Mouse (Mus musculus): ENCODE data around the gene Rab11fip3. TPM values are rescaled to one million over a fixed set of nuclear protein-coding genes. Genes with fewer than 3 reads are reported as not detected.
A peak's percentile ranks its signal among the peaks of the same experiment; 100 is the strongest.

Gene Rab11fip3
- polyA plus RNA-seq, 1 experiment from 2014 or later, result 29.5 TPM

DNA sequence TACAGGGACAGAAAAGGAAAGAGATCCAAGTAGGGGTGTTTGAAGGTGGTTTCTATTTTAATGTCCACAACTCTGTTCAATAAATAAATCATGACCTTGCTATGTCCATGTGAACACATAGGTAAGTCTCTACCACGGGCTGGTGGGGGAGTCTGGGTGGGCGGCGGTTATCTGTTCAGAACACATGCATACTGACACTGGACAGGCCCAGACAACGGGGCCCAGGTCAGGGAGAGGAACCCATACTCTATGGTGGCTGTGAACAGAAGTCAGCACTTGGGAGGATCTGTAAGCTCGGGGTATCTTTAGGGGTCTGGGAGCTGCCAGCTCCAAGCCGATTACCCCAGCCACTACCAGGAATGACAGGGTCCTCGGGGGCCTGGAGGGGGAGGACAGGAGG lies 123.0 kb downstream of the Rab11fip3 start:
- peaks cover 15% of the 10 kb centered on the region for H3K4me1 ChIP-seq (replicated peaks)
- H3K9ac ChIP-seq, result no peak overlapping the region
- WGBS, result 72% methylated on average over 7 of the region's 7 CpGs
- no peak overlapping the region for H3K27ac ChIP-seq
- ATAC-seq (ENCODE audit: low FRiP score), result no peak
- H3K36me3 ChIP-seq, result no peaks in the 10 kb centered on the region
- no peak overlapping the region for H3K4me3 ChIP-seq
- H3K9me3 ChIP-seq, result no peaks in the 10 kb centered on the region
- H3K4me2 ChIP-seq, result no peak overlapping the region
- H3K27me3 ChIP-seq, result peaks cover 23% of the 10 kb centered on the region

DNA sequence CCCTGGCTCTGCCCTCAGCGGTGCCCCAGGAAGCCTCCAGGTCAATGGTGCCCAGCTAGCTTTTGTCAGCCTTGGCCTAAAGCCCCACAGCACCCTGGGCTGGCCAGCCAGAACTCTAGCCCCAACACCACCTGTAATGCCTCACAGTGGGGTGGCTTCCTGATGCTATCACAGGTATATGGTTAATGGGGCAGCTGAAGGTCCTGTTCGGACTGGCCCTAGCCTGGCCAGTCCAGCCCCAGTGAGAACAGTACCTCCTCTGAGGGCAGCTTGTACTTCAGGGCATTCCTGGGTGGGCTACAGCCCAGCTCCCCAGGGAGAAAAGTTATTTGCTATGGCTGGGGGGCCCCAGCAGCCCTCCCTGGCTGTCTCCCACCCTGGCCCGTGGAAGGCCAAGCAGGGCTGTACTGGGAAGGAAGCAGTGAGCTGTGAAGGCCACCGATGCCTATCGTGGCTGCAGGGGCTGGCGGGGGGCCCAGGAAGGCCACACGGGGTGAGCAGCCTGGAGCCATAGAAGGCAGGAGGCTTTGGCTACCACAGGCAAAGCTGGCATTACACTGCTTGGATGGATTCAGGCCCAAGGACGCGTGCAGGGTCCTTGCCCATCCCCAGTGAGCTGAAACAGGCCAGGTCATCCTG lies 123.7 kb downstream of the Rab11fip3 start:
- Histone ChIP-seq H3K27ac (no peak overlapping the region), H3K9ac (peak overlapping the region; percentile 51; the same call in 1 of the 2 replicates), H3K4me1 (replicated peaks) (peaks cover 18% of the 10 kb centered on the region), H3K36me3 (no peaks in the 10 kb centered on the region), H3K9me3 (no peaks in the 10 kb centered on the region), H3K4me3 (no peak overlapping the region), H3K27me3 (peaks cover 16% of the 10 kb centered on the region), H3K4me2 (no peak overlapping the region)
- WGBS, result 62% methylated on average over 9 of the region's 9 CpGs
- no peak for ATAC-seq (ENCODE audit: low FRiP score)

DNA sequence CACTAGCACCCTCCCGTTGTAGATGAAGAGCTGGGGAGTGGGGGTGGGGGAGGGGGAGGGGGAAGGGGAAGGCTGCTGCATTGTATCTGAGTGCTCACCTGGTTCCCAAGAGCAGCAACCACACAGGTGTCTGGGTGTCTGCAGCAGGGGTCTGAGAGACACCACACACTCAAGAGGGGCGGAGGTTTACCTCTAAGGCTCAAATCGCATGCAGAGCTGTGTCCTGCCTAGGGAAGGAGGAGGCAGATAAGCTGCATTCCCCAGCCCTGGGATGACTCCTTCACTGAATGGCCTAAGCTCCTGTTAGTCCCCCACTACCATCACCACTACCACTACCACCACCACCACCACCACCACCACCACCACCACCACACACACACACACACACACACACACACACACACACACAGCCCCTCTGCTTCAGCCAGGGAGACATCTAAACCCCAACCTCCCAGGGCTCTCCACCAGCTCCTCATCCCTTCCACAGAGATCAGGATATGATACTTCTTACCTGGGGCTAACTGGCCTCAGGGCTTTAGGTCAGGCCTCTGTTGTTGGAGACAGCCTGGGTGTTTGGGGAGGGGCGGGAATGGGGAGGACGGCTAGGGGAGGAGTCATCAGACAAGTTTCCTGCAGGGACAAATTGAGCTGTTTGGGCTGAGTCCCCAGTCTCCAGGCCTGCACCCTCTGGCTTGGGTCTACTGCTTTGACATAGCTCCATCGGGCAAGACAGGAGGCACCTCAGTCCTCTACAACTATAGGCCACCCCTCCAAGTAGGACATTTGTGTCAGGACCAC lies 124.8 kb downstream of the Rab11fip3 start, which contains the start of the genes Pigq and Nhlrc4:
Pigq (minus strand) TSS at position 571 of the 798 bp plus-strand sequence.
Nhlrc4 (minus strand) TSS at position 596 of the 798 bp plus-strand sequence.
- Histone ChIP-seq H3K27me3 (peaks cover 5% of the 10 kb centered on the region), H3K4me1 (replicated peaks) (peaks cover 28% of the 10 kb centered on the region), H3K36me3 (no peaks in the 10 kb centered on the region), H3K9ac (peak within 1 kb of the TSS; percentile 51; the same call in 1 of the 2 replicates), H3K4me3 (no peak within 1 kb of the TSS), H3K4me2 (no peak within 1 kb of the TSS), H3K9me3 (no peaks in the 10 kb centered on the region), H3K27ac (no peak within 1 kb of the TSS)
- WGBS, result 74% methylated on average over 5 of the region's 6 CpGs
- no peak for ATAC-seq (ENCODE audit: low FRiP score)

DNA sequence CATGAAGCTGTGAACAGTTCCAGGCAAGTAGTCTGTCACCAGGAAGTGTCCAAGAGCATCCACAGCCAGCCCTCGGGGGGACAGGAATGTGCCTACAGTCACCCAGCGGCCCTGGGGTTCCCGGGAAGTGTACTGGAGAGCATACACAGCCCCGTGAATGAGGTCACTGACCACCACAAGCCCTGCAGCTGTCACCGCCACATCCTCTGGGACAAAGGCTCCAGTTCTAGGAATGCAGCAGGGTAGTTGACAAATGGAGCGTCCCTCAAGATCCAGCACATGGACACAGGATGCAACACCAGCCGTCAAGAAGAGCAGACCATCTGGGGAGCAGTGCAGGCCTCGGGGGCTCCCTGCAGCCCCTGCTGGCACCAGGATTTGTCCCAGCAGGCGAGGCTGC lies 125.6 kb downstream of the Rab11fip3 start:
- H3K9me3 ChIP-seq, result no peaks in the 10 kb centered on the region
- peaks cover 3% of the 10 kb centered on the region; the same call in 1 of the 2 replicates for H3K27me3 ChIP-seq
- 76% methylated on average over 9 of the region's 9 CpGs for WGBS
- no peak overlapping the region for H3K27ac ChIP-seq
- H3K4me3 ChIP-seq, result no peak overlapping the region
- H3K9ac ChIP-seq, result no peak overlapping the region
- H3K4me1 ChIP-seq (replicated peaks), result peaks cover 28% of the 10 kb centered on the region
- ATAC-seq (ENCODE audit: low FRiP score), result no peak
- H3K4me2 ChIP-seq, result no peak overlapping the region
- peaks cover 4% of the 10 kb centered on the region for H3K36me3 ChIP-seq

DNA sequence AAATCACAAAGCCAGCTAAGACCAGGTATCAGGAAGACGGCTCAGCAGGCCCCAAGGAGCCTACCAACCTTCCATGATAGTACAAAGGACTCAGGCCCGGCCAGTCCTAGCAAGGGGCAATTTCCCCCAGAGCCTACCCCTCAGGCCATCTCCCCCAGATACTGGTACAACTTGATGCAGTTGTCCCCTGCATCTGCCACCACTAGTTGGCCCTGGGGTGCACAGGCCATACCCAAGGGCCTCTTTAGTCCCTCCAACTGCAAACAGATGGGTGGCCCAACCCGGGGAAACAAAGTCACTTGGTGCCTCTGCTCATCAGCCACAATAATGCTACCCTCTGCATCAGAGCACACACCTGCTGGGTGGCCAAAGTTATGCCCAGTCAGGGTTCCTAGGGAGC lies 126.1 kb downstream of the Rab11fip3 start:
- H3K36me3 ChIP-seq, result peaks cover 5% of the 10 kb centered on the region
- 86% methylated on average over 3 of the region's 3 CpGs for WGBS
- ATAC-seq (ENCODE audit: low FRiP score), result no peak

DNA sequence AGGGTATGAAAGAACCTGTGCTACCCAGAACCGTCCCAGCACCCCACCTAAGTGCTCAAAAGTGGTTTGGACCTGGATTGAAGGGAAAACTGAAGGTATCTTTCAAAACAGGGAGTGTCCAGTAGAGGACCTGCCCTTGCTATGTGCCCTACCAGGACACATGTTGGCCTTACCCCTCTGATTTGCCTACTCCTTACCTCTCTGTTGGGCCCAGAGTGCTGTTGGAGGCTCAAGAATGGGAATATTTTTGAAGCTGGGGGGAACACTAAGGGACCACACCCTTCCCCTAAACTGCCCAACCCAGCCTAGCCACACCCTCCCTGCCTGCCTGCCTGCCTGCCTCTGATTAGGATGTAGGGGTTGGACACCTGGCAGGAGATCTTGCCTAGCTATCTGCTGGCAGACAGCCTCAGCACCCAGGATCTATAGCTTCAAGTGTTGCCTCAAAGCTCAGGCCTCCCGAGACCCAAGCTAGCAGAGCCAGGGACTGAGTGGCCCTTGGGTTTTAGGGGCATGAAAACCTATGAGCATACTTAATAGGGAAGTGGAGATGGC lies 126.7 kb downstream of the Rab11fip3 start:
- H3K4me2 ChIP-seq, result no peak overlapping the region
- ATAC-seq (ENCODE audit: low FRiP score), result no peak
- no peak overlapping the region for H3K9ac ChIP-seq
- H3K36me3 ChIP-seq, result peaks cover 5% of the 10 kb centered on the region
- no peak overlapping the region for H3K4me3 ChIP-seq
- WGBS, result 83% methylated on average over 2 of the region's 2 CpGs
- H3K4me1 ChIP-seq (replicated peaks), result peaks cover 28% of the 10 kb centered on the region
- no peaks in the 10 kb centered on the region for H3K9me3 ChIP-seq
- 0 out of 2 replicates have a peak overlapping the region, but pooled peaks have one; percentile 87 for H3K27ac ChIP-seq
- H3K27me3 ChIP-seq, result peaks cover 3% of the 10 kb centered on the region; the same call in 1 of the 2 replicates

More for the DNA sequence above, 126.1 kb downstream of the Rab11fip3 start:
- H3K4me2 ChIP-seq, result no peak overlapping the region
- no peak overlapping the region for H3K9ac ChIP-seq
- peaks cover 28% of the 10 kb centered on the region for H3K4me1 ChIP-seq (replicated peaks)
- no peak overlapping the region for H3K27ac ChIP-seq
- H3K4me3 ChIP-seq, result no peak overlapping the region
- H3K9me3 ChIP-seq, result no peaks in the 10 kb centered on the region
- peaks cover 3% of the 10 kb centered on the region; the same call in 1 of the 2 replicates for H3K27me3 ChIP-seq

DNA sequence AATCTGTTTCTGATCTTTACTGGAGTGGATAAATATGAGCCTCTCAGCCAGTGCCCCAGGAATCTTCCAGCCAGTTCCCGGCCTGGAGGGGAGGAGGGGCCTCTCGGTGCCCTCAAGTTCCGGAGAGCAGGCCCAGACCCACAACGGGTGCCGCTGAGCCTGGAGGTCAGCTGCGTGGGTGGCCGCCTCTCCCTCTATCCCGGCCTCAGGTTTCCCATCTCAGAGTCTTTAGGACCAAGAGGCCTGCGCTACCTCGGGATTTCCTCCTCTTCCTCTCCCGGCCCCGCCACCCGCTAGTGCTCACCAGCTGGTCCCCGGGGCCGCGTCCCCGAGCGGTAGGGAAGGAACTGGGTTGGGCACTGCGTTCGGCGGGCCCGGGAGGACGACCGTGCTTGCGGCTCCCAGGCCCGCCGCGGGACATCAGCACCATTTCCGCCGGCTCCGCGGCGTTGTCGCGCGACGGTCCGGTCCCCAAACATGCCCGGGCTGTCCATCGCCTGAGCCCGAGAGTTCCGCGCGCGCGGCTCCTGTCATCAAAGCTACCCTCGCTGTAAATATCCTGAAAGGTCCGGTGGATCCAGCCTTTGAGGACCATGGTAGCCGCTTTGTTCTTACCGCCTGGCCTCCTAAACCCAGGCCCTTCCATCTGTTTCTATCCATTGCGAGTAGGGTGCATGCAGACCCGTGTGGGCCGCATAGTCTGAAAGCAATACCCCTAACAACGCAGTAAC lies 127.7 kb downstream of the Rab11fip3 start:
- peaks cover 28% of the 10 kb centered on the region for H3K4me1 ChIP-seq (replicated peaks)
- H3K9me3 ChIP-seq, result no peaks in the 10 kb centered on the region
- H3K9ac ChIP-seq, result peak overlapping the region; percentile 96
- H3K4me2 ChIP-seq, result peak overlapping the region; percentile 79
- peak overlapping the region; percentile 87 for H3K27ac ChIP-seq
- peaks cover 3% of the 10 kb centered on the region; the same call in 1 of the 2 replicates for H3K27me3 ChIP-seq
- ATAC-seq (ENCODE audit: low FRiP score), result peak; percentile 67
- WGBS, result 3% methylated on average over 54 of the region's 54 CpGs
- peaks cover 15% of the 10 kb centered on the region for H3K36me3 ChIP-seq
- peak overlapping the region; percentile 83 for H3K4me3 ChIP-seq

Other genes starting within 250 kb of the Rab11fip3 start
- 26.6 and 30.7 TPM in 2 replicates for gene Wdr24, start 245.9 kb downstream of the Rab11fip3 start, polyA plus RNA-seq (2015; fragmentation: Nextera tagmentation; extraction: Ambion mirVana)
- gene Jmjd8, start 240.7 kb downstream of the Rab11fip3 start, polyA plus RNA-seq (2015; fragmentation: Nextera tagmentation; extraction: Ambion mirVana), result 62.9 and 64.2 TPM in 2 replicates
- gene Stub1, start 236.2 kb downstream of the Rab11fip3 start, polyA plus RNA-seq (2015; fragmentation: Nextera tagmentation; extraction: Ambion mirVana), result 325 and 337 TPM in 2 replicates
- 24.2 and 25.5 TPM in 2 replicates for gene Rhbdl1, start 232.3 kb downstream of the Rab11fip3 start, polyA plus RNA-seq (2015; fragmentation: Nextera tagmentation; extraction: Ambion mirVana)
- gene Gm20683, start 227.8 kb downstream of the Rab11fip3 start, polyA plus RNA-seq (2015; fragmentation: Nextera tagmentation; extraction: Ambion mirVana), result 8.1 and 8.5 TPM in 2 replicates
- gene Rhot2, start 224.7 kb downstream of the Rab11fip3 start, polyA plus RNA-seq (2015; fragmentation: Nextera tagmentation; extraction: Ambion mirVana), result 14.5 and 15.9 TPM in 2 replicates
- 19.4 and 19.8 TPM in 2 replicates for gene Wdr90, start 208.1 kb downstream of the Rab11fip3 start, polyA plus RNA-seq (2015; fragmentation: Nextera tagmentation; extraction: Ambion mirVana)
- 11.4 and 11.7 TPM in 2 replicates for gene Mcrip2, start 200.8 kb downstream of the Rab11fip3 start, polyA plus RNA-seq (2015; fragmentation: Nextera tagmentation; extraction: Ambion mirVana)
- gene Mettl26, start 194.5 kb downstream of the Rab11fip3 start, polyA plus RNA-seq (2015; fragmentation: Nextera tagmentation; extraction: Ambion mirVana), result 63.0 and 65.7 TPM in 2 replicates
- gene Wfikkn1, start 188.7 kb downstream of the Rab11fip3 start, polyA plus RNA-seq (2015; fragmentation: Nextera tagmentation; extraction: Ambion mirVana), result 0.45 and 0.63 TPM in 2 replicates
- gene Rab40c, start 149.8 kb downstream of the Rab11fip3 start, polyA plus RNA-seq (2015; fragmentation: Nextera tagmentation; extraction: Ambion mirVana), result 45.5 and 48.7 TPM in 2 replicates
- gene Pigq, start 124.6 kb downstream of the Rab11fip3 start, polyA plus RNA-seq (2015; fragmentation: Nextera tagmentation; extraction: Ambion mirVana), result 57.1 and 58.9 TPM in 2 replicates
- gene Nhlrc4, start 124.6 kb downstream of the Rab11fip3 start, polyA plus RNA-seq (2015; fragmentation: Nextera tagmentation; extraction: Ambion mirVana), result 0.09 TPM in 1 of 2 replicates, not detected in the other
- 0.56 and 0.77 TPM in 2 replicates for gene A930017K11Rik, start 117.0 kb downstream of the Rab11fip3 start, polyA plus RNA-seq (2015; fragmentation: Nextera tagmentation; extraction: Ambion mirVana)
- gene Capn15, start 83.8 kb downstream of the Rab11fip3 start, polyA plus RNA-seq (2015; fragmentation: Nextera tagmentation; extraction: Ambion mirVana), result 20.4 and 21.6 TPM in 2 replicates
- 33.5 and 34.9 TPM in 2 replicates for gene Decr2, start 20.8 kb upstream of the Rab11fip3 start, polyA plus RNA-seq (2015; fragmentation: Nextera tagmentation; extraction: Ambion mirVana)
- gene Nme4, start 26.0 kb upstream of the Rab11fip3 start, polyA plus RNA-seq (2015; fragmentation: Nextera tagmentation; extraction: Ambion mirVana), result 29.8 and 31.6 TPM in 2 replicates
- 3.0 and 3.7 TPM in 2 replicates for gene Tmem8, start 43.7 kb upstream of the Rab11fip3 start, polyA plus RNA-seq (2015; fragmentation: Nextera tagmentation; extraction: Ambion mirVana)
- 177 and 178 TPM in 2 replicates for gene Mrpl28, start 53.9 kb upstream of the Rab11fip3 start, polyA plus RNA-seq (2015; fragmentation: Nextera tagmentation; extraction: Ambion mirVana)
- 8.5 and 9.7 TPM in 2 replicates for gene Axin1, start 69.1 kb upstream of the Rab11fip3 start, polyA plus RNA-seq (2015; fragmentation: Nextera tagmentation; extraction: Ambion mirVana)
- 0.30 and 0.36 TPM in 2 replicates for gene Pdia2, start 129.5 kb upstream of the Rab11fip3 start, polyA plus RNA-seq (2015; fragmentation: Nextera tagmentation; extraction: Ambion mirVana)
- gene Rgs11, start 133.4 kb upstream of the Rab11fip3 start, polyA plus RNA-seq (2015; fragmentation: Nextera tagmentation; extraction: Ambion mirVana), result 9.0 and 9.5 TPM in 2 replicates
- 65.7 and 75.1 TPM in 2 replicates for gene Arhgdig, start 138.2 kb upstream of the Rab11fip3 start, polyA plus RNA-seq (2015; fragmentation: Nextera tagmentation; extraction: Ambion mirVana)
- 30.8 and 31.4 TPM in 2 replicates for gene Fam234a, start 174.7 kb upstream of the Rab11fip3 start, polyA plus RNA-seq (2015; fragmentation: Nextera tagmentation; extraction: Ambion mirVana)
- 117 and 118 TPM in 2 replicates for gene Luc7l, start 183.3 kb upstream of the Rab11fip3 start, polyA plus RNA-seq (2015; fragmentation: Nextera tagmentation; extraction: Ambion mirVana)

All from hindbrain, embryonic 13.5 days (tissue).